Mouse (Mus musculus) forebrain, embryonic 10.5 days (tissue): ENCODE measurements around the gene Fscn1. TPM values are rescaled to one million over a fixed set of nuclear protein-coding genes. Genes with fewer than 3 reads are reported as not detected.

Experiments used
- DNase-seq: peaks from one replicate; pipeline ENCODE4 v3.0.0-alpha.2; 2017; ENCODE audit warnings: low spot score; ENCODE audit errors: extremely low spot score
- H3K27ac ChIP-seq: fragments of 300-500 bp; sonication (generic); 2 replicates; pipeline ENCODE4 v1.5.1; 2016; ENCODE audit warnings: mild to moderate bottlenecking
- H3K27me3 ChIP-seq: fragments of 300-500 bp; sonication (generic); 2 replicates; pipeline ENCODE4 v1.6.1; 2016; ENCODE audit warnings: mild to moderate bottlenecking; ENCODE audit not compliant: poor library complexity, severe bottlenecking
- H3K36me3 ChIP-seq: fragments of 300-500 bp; sonication (generic); replicated peaks from 2 replicates; pipeline ENCODE4 v1.6.1; 2016; ENCODE audit warnings: mild to moderate bottlenecking, moderate library complexity
- H3K4me1 ChIP-seq: fragments of 300-500 bp; sonication (generic); 2 replicates; pipeline ENCODE4 v1.6.1; 2016
- H3K4me3 ChIP-seq: fragments of 300-500 bp; sonication (generic); 2 replicates; pipeline ENCODE4 v1.5.1; 2016; ENCODE audit warnings: mild to moderate bottlenecking, moderate library complexity
- H3K9me3 ChIP-seq: fragments of 300-500 bp; sonication (generic); 2 replicates; pipeline ENCODE4 v1.6.1; 2016; ENCODE audit warnings: mild to moderate bottlenecking, moderate library complexity
- WGBS: fragments of 180-500 bp; shearing (Covaris S2); methylation state at CpG from one replicate; pipeline ENCODE4 v1.1.7; 2016; 5-methylcytosine and 5-hydroxymethylcytosine counted together
- polyA plus RNA-seq: library from polyadenylated mRNA; unstranded; fragments of >200 nt; fragmentation: Nextera tagmentation; extraction: Ambion mirVana; gene quantifications from 2 replicates; pipeline ENCODE4 v1.2.1, GENCODE M21; 2016

The Fscn1 gene
- polyA plus RNA-seq, 1 experiment from 2014 or later, result 689 TPM

DNA sequence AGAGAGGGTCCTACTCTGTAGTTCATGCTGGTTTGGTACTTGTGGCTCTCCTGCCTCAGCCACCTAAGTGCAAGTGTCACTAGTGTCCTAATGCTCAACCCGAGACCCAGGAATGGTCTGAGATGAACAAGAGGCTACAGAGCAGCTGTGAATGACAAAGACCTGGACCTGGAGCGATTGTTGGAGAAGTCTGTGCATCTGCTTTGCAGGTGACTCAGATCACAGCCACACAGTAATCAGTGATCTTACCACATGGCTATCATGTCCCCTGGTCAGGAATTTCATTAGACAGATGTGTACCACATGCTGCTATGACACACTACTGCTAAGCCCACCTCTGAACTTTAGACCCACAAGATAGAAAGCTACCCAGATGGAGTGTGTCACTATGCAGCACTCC is 34.6 kb downstream of the Fscn1 start:
- WGBS, result 92% methylated on average over 2 of the region's 2 CpGs
- H3K27me3 ChIP-seq, result no peaks in the 10 kb centered on the region
- H3K9me3 ChIP-seq, result no peaks in the 10 kb centered on the region
- no peak for DNase-seq
- peaks cover 14% of the 10 kb centered on the region; the same call in 1 of the 2 replicates for H3K4me1 ChIP-seq
- no peak overlapping the region for H3K27ac ChIP-seq
- H3K4me3 ChIP-seq, result no peak overlapping the region
- H3K36me3 ChIP-seq, result peaks cover 67% of the 10 kb centered on the region

DNA sequence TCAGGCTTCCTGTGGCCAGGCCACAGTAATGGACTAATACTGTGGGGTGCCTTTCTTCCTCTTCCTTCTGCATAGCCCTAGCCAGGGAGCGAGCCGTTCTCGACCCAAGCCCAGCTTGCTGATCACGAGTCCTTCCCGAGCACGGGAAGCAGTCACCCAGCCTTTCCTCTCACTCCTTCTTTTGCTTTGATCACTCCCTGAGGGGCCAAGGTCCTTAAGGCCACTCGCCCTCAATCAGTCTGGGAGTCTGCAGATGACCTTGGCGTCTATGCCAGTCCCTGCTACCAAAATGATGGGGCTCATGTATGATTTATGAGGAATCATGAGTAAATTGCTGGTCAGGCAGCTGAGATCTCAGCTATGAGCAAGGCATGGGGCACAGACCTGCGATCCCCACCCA is 37.4 kb downstream of the Fscn1 start:
- DNase-seq, result no peak
- H3K4me1 ChIP-seq, result peaks cover 41% of the 10 kb centered on the region
- peak overlapping the region; percentile 32 for H3K27ac ChIP-seq
- peaks cover 51% of the 10 kb centered on the region for H3K36me3 ChIP-seq
- H3K27me3 ChIP-seq, result no peaks in the 10 kb centered on the region
- 86% methylated on average over 9 of the region's 9 CpGs for WGBS
- no peaks in the 10 kb centered on the region for H3K9me3 ChIP-seq
- no peak overlapping the region for H3K4me3 ChIP-seq

DNA sequence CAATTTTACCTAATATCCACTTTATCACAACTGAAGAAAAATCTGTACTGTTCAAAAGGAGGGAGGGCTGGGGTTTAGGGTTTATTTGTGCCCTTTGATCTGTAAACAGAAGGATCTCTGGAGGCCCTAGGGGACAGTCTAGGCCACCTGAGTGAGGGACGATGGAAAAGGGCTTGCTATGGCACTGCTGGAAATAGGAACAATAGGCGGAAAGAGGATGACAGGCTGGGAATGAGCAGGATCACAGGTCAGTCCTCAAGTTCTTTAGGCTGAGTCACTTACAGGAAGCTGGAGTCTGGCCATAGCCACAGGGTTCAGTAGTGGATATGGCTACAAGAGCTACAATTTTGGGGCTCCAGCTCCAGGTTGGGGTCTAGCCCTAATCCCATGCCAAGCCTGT is 38.0 kb downstream of the Fscn1 start:
- peaks cover 51% of the 10 kb centered on the region for H3K36me3 ChIP-seq
- peak overlapping the region; percentile 32 for H3K27ac ChIP-seq
- H3K9me3 ChIP-seq, result no peaks in the 10 kb centered on the region
- H3K4me3 ChIP-seq, result no peak overlapping the region
- WGBS, result 70% methylated on average over 2 of the region's 2 CpGs
- H3K4me1 ChIP-seq, result peaks cover 41% of the 10 kb centered on the region
- no peaks in the 10 kb centered on the region for H3K27me3 ChIP-seq
- no peak for DNase-seq

DNA sequence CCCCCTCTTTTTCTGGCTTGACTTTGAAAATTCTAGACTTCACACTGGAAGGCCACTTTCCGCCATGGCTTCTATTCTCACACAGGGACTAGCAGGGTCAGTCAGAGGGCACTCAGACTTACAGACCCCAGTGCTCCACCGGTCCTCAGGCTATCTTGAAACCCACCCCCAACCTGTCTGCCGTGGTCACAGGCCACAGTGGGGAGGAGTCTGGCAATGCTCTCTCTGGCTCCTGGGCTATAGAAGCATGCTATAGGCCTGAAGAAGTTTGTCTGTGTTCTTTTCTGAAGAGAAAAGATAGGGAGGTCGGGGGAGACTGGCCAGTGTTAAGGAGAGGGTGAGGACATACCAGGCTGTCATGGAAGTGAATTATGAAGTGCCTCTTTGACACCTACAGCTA is 39.9 kb downstream of the Fscn1 start:
- peak overlapping the region; percentile 18 for H3K4me3 ChIP-seq
- peak overlapping the region; percentile 85 for H3K27ac ChIP-seq
- peaks cover 42% of the 10 kb centered on the region for H3K36me3 ChIP-seq
- DNase-seq, result no peak
- no peaks in the 10 kb centered on the region for H3K9me3 ChIP-seq
- H3K27me3 ChIP-seq, result no peaks in the 10 kb centered on the region
- WGBS, result 51% methylated on average over 4 of the region's 4 CpGs
- H3K4me1 ChIP-seq, result peaks cover 41% of the 10 kb centered on the region

DNA sequence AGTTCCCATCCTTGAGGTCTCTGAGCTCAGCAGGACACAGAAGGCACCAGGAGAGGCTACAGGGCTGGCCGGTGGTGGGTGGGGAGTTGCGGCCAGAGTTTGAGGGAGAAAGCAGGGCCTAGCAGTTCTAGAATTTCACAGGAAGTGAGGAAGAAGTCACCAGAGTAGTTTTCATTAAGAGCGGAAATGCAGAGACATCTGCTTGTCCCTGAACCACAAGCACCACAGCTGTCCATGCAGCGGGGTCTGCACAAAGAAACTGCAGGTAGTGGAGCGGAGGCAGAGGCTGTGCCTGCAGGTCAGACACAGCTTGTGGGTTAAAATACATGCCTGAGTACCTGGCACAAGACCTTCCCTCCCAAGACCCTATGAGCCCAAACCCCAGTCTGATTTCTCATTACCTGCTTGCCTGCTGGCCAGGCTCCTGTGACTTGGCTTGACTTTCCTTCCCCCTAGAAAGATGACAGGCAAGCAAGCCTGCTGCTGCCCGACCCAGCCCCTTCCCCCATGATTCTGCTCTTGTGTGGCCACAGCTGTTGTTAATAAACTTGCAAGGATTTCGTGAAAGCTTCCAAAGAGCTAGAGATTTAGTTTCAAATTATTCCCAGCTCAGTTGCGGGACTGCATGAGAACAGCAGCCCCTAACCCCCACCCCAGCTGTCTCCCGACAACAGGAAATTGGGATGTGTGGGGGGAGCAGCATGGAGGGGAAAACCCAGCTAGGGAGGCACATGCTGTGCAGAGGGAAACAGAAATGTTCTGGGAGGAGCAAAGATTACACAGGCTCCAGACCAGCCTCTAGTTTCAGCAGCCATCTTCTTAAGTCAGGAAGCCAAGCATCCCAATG is 40.7 kb downstream of the Fscn1 start:
- H3K4me1 ChIP-seq, result peaks cover 41% of the 10 kb centered on the region
- peak overlapping the region; percentile 85 for H3K27ac ChIP-seq
- peak overlapping the region; percentile 18 for H3K4me3 ChIP-seq
- no peaks in the 10 kb centered on the region for H3K27me3 ChIP-seq
- DNase-seq, result peak; percentile 57
- peaks cover 41% of the 10 kb centered on the region for H3K36me3 ChIP-seq
- WGBS, result 52% methylated on average over 9 of the region's 9 CpGs
- H3K9me3 ChIP-seq, result no peaks in the 10 kb centered on the region

DNA sequence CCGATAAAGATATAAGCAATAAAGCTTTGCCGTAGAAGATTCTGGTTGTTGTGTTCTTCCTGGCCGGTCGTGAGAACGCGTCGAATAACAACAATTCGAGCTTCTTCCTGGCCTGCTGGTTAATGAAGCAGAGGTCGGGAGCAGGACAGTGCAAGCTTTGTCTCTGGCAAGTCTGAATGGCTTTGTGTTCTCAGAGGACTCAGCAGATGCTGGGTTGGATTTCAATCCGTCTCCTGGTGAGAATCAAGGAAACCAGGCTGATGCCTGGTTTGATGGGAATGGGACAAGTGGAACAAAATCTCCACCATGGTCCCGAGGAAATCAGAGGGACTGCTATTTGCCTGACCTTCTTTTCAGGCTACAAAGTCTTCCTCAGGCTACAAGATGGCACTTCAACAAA is 49.2 kb downstream of the Fscn1 start:
- H3K36me3 ChIP-seq, result peaks cover 54% of the 10 kb centered on the region

DNA sequence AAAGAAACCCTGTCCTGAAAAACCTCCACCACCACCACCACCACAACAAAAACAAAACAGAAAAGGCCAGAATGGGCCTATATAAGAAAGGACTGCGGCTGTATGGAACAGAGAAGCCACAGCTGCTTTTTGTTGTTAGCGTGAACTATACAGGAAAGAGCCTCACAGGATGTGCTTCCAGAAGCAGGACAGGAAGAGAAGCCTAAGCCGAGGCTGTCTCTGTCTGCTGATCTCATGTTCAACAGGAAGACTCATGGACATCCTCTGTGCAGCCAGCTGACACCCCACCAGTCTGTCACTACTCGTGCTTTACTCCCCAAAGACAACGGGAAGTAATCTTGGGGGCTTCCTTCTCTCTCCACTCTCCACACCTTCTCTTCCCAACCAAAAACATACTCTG is 57.3 kb downstream of the Fscn1 start:
- 89% methylated on average over 5 of the region's 5 CpGs for WGBS
- peaks cover 74% of the 10 kb centered on the region for H3K36me3 ChIP-seq
- H3K27ac ChIP-seq, result no peak overlapping the region
- no peaks in the 10 kb centered on the region for H3K4me1 ChIP-seq
- no peak for DNase-seq
- no peaks in the 10 kb centered on the region for H3K27me3 ChIP-seq
- H3K4me3 ChIP-seq, result no peak overlapping the region
- no peaks in the 10 kb centered on the region for H3K9me3 ChIP-seq

More for the DNA sequence above, 49.2 kb downstream of the Fscn1 start:
- Histone ChIP-seq H3K27me3 (no peaks in the 10 kb centered on the region), H3K27ac (peak overlapping the region; percentile 76), H3K4me3 (no peak overlapping the region), H3K9me3 (no peaks in the 10 kb centered on the region), H3K4me1 (peaks cover 9% of the 10 kb centered on the region)
- WGBS, result 61% methylated on average over 11 of the region's 11 CpGs
- DNase-seq, result no peak

Other genes starting within 250 kb of the Fscn1 start
- 21.5 and 22.7 TPM in 2 replicates for gene Tnrc18, start 142.7 kb upstream of the Fscn1 start, polyA plus RNA-seq
- 24.2 and 25.1 TPM in 2 replicates for gene Fbxl18, start 64.9 kb upstream of the Fscn1 start, polyA plus RNA-seq
- 12,867 and 12,868 TPM in 2 replicates for gene Actb, start 53.6 kb upstream of the Fscn1 start, polyA plus RNA-seq
- 44.4 and 48.0 TPM in 2 replicates for gene Rnf216, start 152.7 kb downstream of the Fscn1 start, polyA plus RNA-seq
- gene Olfr718-ps1, start 187.2 kb downstream of the Fscn1 start, polyA plus RNA-seq, result 0.02 TPM in 1 of 2 replicates, not detected in the other
- 14.4 and 15.6 TPM in 2 replicates for gene Rbak, start 220.4 kb downstream of the Fscn1 start, polyA plus RNA-seq
- gene Spdye4b, start 220.7 kb downstream of the Fscn1 start, polyA plus RNA-seq, result not detected in 2 replicates